Mouse (Mus musculus): ENCODE measurements around the gene Spon1.

- TF ChIP-seq CTCF (IDR thresholded peaks at IDR 0.05; ENCODE audit: low read depth, low read length) (no peak), EP300 (IDR thresholded peaks at IDR 0.05; ENCODE audit: insufficient read depth, low read depth, low read length) (no peak), POLR2A (IDR thresholded peaks at IDR 0.05; ENCODE audit: insufficient read depth, low read length) (no peak)
Measured at GRCm38 (mm10) chr7:114062451-114062850, 296.7 kb downstream of the Spon1 start.

Data from ES-Bruce4 (cell line).